In genomic region chr6:13166240-13166937, GRCm38 (mm10) we compare ENCODE assay signal across 35 mouse cellular contexts. TPM values are rescaled to one million over a fixed set of nuclear protein-coding genes. Genes with fewer than 3 reads are reported as not detected.
"Had no signal": no experiment of that assay in that cellular context is flagged by ENCODE, and none has a peak within 500 bp of the region (broad histone marks: within the 10 kb centered on the region; RNA-seq: fewer than 3 reads in every experiment).

No protein-coding gene starts in this region.

- H3K4me1 ChIP-seq: heart, embryonic 13.5 days; heart, embryonic 15.5 days; hindbrain, embryonic 13.5 days; hindbrain, embryonic 15.5 days; kidney, embryonic 15.5 days; limb, embryonic 10.5 days had no signal

- H3K4me2 ChIP-seq: heart, embryonic 11.5 days; heart, embryonic 13.5 days; heart, embryonic 15.5 days; hindbrain, embryonic 13.5 days; hindbrain, embryonic 15.5 days; kidney, embryonic 15.5 days; limb, embryonic 12.5 days had no signal

- H3K27me3 ChIP-seq: heart, embryonic 13.5 days; heart, embryonic 15.5 days; hindbrain, embryonic 13.5 days; hindbrain, embryonic 15.5 days; kidney, embryonic 15.5 days; limb, embryonic 12.5 days had no signal

- H3K9me3 ChIP-seq: heart, embryonic 13.5 days; heart, embryonic 15.5 days; hindbrain, embryonic 13.5 days; hindbrain, embryonic 15.5 days; kidney, embryonic 15.5 days; limb, embryonic 10.5 days; limb, embryonic 12.5 days had no signal

- H3K36me3 ChIP-seq: heart, embryonic 13.5 days; heart, embryonic 15.5 days; hindbrain, embryonic 13.5 days; hindbrain, embryonic 15.5 days; kidney, embryonic 15.5 days; limb, embryonic 10.5 days; limb, embryonic 12.5 days had no signal

- DNase-seq: gastrocnemius, postnatal 14 days; gastrocnemius, postnatal 36 days; heart, adult 11 months; heart, adult 2 months; heart, postnatal 14 days; heart, postnatal 36 days; kidney, adult 11 months; kidney, adult 2 months; kidney, adult 9 months; kidney, postnatal 14 days; kidney, postnatal 36 days; layer of hippocampus, adult 9-11 months; liver had no signal

- H3K27ac ChIP-seq: heart, adult 2 months; heart, embryonic 13.5 days; heart, embryonic 15.5 days; hindbrain, embryonic 13.5 days; hindbrain, embryonic 15.5 days; hindbrain, postnatal 0 days; kidney, embryonic 15.5 days; kidney, postnatal 0 days; left cerebral cortex, adult 2 months; limb, embryonic 10.5 days; limb, embryonic 12.5 days had no signal

- ATAC-seq: hindbrain, postnatal 0 days; intestine, embryonic 16.5 days had no signal

- H3K9ac ChIP-seq: heart, embryonic 13.5 days; heart, embryonic 15.5 days; hindbrain, embryonic 13.5 days; hindbrain, embryonic 15.5 days; kidney, embryonic 15.5 days; limb, embryonic 12.5 days had no signal

- H3K4me3 ChIP-seq: heart, adult 2 months; heart, embryonic 13.5 days; heart, embryonic 15.5 days; hindbrain, embryonic 13.5 days; hindbrain, embryonic 15.5 days; kidney, embryonic 15.5 days; left cerebral cortex, adult 2 months; limb, embryonic 10.5 days; limb, embryonic 12.5 days had no signal

RNA-seq across cellular contexts. Expression of gene Vwde, which starts 58.4 kb away (rescaled TPM):
- total RNA-seq: gastrocnemius, adult 18-20 months; gastrocnemius, adult 8-10 months; gastrocnemius, postnatal 14 days; gastrocnemius, postnatal 36 days; heart, adult 2 months; heart, postnatal 14 days; heart, postnatal 36 days; hematopoietic stem cell, adult 5-6 weeks; layer of hippocampus, adult 18-20 months; layer of hippocampus, adult 8-10 months; layer of hippocampus, postnatal 25 days; left cerebral cortex, adult 2 months; left cerebral cortex, postnatal 36 days had no signal
- polyA plus RNA-seq: gonadal fat pad, adult 2 months; heart, adult 2 months; heart, embryonic 15.5 days; heart, postnatal 0 days; intestine, embryonic 16.5 days; kidney, adult 2 months; large intestine, adult 2 months had no signal
